Mouse (Mus musculus) CH12.LX (cell line): ENCODE measurements around the gene Ppox. TPM values are rescaled to one million over a fixed set of nuclear protein-coding genes. Genes with fewer than 3 reads are reported as not detected.

ENCODE experiments used
- DNase-seq: peaks from one replicate; pipeline ENCODE4 v3.0.0-alpha.2; 2013; ENCODE audit errors: extremely low read depth
- H3K27ac ChIP-seq: 2 replicates; pipeline ENCODE4 v1.5.1; 2012; ENCODE audit warnings: low read depth, mild to moderate bottlenecking, control low read depth, moderate library complexity; ENCODE audit not compliant: insufficient read depth
- H3K27me3 ChIP-seq: replicated peaks from 2 replicates; pipeline ENCODE3; 2012; ENCODE audit warnings: inconsistent platforms
- H3K36me3 ChIP-seq, 2 experiments: replicated peaks in 1 of 2; 2 replicates each; pipeline versions ENCODE3 to v1.6.1; 2012; ENCODE audit warnings: inconsistent platforms in 1 of 2, low read length in 1 of 2, mild to moderate bottlenecking in 1 of 2, mixed read lengths in 1 of 2, moderate library complexity in 1 of 2; ENCODE audit not compliant: control insufficient read depth in 1 of 2, insufficient read depth in 1 of 2
- H3K4me1 ChIP-seq, 2 experiments: 2 replicates each; pipeline ENCODE4 v1.6.1; 2012; ENCODE audit warnings: inconsistent platforms in 1 of 2, moderate library complexity in 1 of 2; ENCODE audit not compliant: insufficient read depth in 2 of 2, control insufficient read depth in 1 of 2
- H3K4me2 ChIP-seq: 2 replicates; pipeline ENCODE4 v1.6.1; 2012; ENCODE audit warnings: low read depth, mild to moderate bottlenecking, control low read depth; ENCODE audit not compliant: poor library complexity, insufficient read depth, severe bottlenecking
- H3K4me3 ChIP-seq, 3 experiments: fragments of 150-350 bp in 1 of 3; sonication (generic) in 1 of 3; replicated peaks in 1 of 3; 2 replicates each; pipeline versions ENCODE3 to v1.5.1; 2011 to 2012; ENCODE audit warnings: low read depth in 2 of 3, low read length in 2 of 3, mild to moderate bottlenecking in 2 of 3, moderate library complexity in 2 of 3, control low read depth in 1 of 3, improper control_type of control experiment in 1 of 3, inconsistent platforms in 1 of 3, mixed read lengths in 1 of 3; ENCODE audit not compliant: poor library complexity in 1 of 3
- H3K79me2 ChIP-seq: replicated peaks from 2 replicates; pipeline ENCODE4 v1.6.1; 2012; ENCODE audit warnings: mild to moderate bottlenecking, moderate library complexity; ENCODE audit not compliant: control insufficient read depth, poor library complexity, insufficient read depth, severe bottlenecking; ENCODE audit errors: extremely low read depth
- H3K9ac ChIP-seq: 2 replicates; pipeline ENCODE4 v1.6.1; 2012; ENCODE audit warnings: low read depth, mild to moderate bottlenecking, control low read depth, moderate library complexity; ENCODE audit not compliant: insufficient read depth
- H3K9me3 ChIP-seq: replicated peaks from 2 replicates; pipeline ENCODE3; 2012; ENCODE audit warnings: low read length, inconsistent platforms, mixed read lengths
- BHLHE40 ChIP-seq: IDR thresholded peaks from 2 replicates; pipeline ENCODE4 v1.6.1; 2011; ENCODE audit warnings: mild to moderate bottlenecking, low read depth, low read length, improper control_type of control experiment
- CHD1 ChIP-seq: IDR thresholded peaks from 2 replicates; pipeline ENCODE4 v1.6.1; 2012; ENCODE audit warnings: low read depth, low read length, improper control_type of control experiment, inconsistent platforms
- CHD2 ChIP-seq: IDR thresholded peaks from 2 replicates; pipeline ENCODE4 v1.6.1; 2011; ENCODE audit warnings: low read length, improper control_type of control experiment
- CTCF ChIP-seq, 2 experiments: IDR thresholded peaks in 1 of 2; conservative IDR thresholded peaks in 1 of 2; 2 replicates each; pipeline ENCODE4 v1.5.1; 2011 to 2012; ENCODE audit warnings: low read depth in 2 of 2, low read length in 2 of 2, improper control_type of control experiment in 1 of 2, inconsistent platforms in 1 of 2, mild to moderate bottlenecking in 1 of 2, moderate library complexity in 1 of 2
- E2F4 ChIP-seq: IDR thresholded peaks from 2 replicates; pipeline ENCODE4 v1.6.1; 2011; ENCODE audit warnings: low read depth, low read length, improper control_type of control experiment; ENCODE audit not compliant: insufficient replicate concordance
- ELF1 ChIP-seq: IDR thresholded peaks from 2 replicates; pipeline ENCODE4 v1.6.1; 2014; ENCODE audit warnings: low read depth, mild to moderate bottlenecking, inconsistent platforms, low read length, improper control_type of control experiment
- EP300 ChIP-seq: IDR thresholded peaks from 2 replicates; pipeline ENCODE4 v1.6.1; 2011; ENCODE audit warnings: low read length, improper control_type of control experiment
- ETS1 ChIP-seq: conservative IDR thresholded peaks from 2 replicates; pipeline ENCODE4 v1.6.1; 2012; ENCODE audit warnings: low read depth, mild to moderate bottlenecking, inconsistent platforms, low read length, improper control_type of control experiment, moderate library complexity
- IRF4 ChIP-seq: IDR thresholded peaks from 2 replicates; pipeline ENCODE4 v1.6.1; 2014; ENCODE audit warnings: low read depth, mild to moderate bottlenecking, inconsistent platforms, low read length, improper control_type of control experiment
- JUN ChIP-seq: IDR thresholded peaks from 2 replicates; pipeline ENCODE4 v1.6.1; 2011; ENCODE audit warnings: low read depth, mild to moderate bottlenecking, low read length, improper control_type of control experiment, moderate library complexity; ENCODE audit not compliant: insufficient read depth
- JUND ChIP-seq: conservative IDR thresholded peaks from 2 replicates; pipeline ENCODE4 v1.6.1; 2011; ENCODE audit warnings: low read depth, low read length, improper control_type of control experiment
- KAT2A ChIP-seq: IDR thresholded peaks from 2 replicates; pipeline ENCODE4 v1.6.1; 2012; ENCODE audit warnings: low read length, improper control_type of control experiment, inconsistent platforms; ENCODE audit not compliant: insufficient replicate concordance
- MAFK ChIP-seq: IDR thresholded peaks from 2 replicates; pipeline ENCODE4 v1.6.1; 2011; ENCODE audit warnings: low read length, improper control_type of control experiment; ENCODE audit not compliant: insufficient replicate concordance
- MAZ ChIP-seq: IDR thresholded peaks from 2 replicates; pipeline ENCODE4 v1.6.1; 2012; ENCODE audit warnings: low read depth, mild to moderate bottlenecking, inconsistent platforms, low read length, improper control_type of control experiment, moderate library complexity
- MEF2A ChIP-seq: IDR thresholded peaks from 2 replicates; pipeline ENCODE4 v1.6.1; 2014; ENCODE audit warnings: low read depth, mild to moderate bottlenecking, inconsistent platforms, low read length, improper control_type of control experiment, borderline replicate concordance
- MXI1 ChIP-seq: IDR thresholded peaks from 2 replicates; pipeline ENCODE4 v1.6.1; 2011; ENCODE audit warnings: mild to moderate bottlenecking, low read depth, low read length, improper control_type of control experiment
- MYC ChIP-seq: IDR thresholded peaks from 2 replicates; pipeline ENCODE4 v1.6.1; 2011; ENCODE audit warnings: low read depth, mild to moderate bottlenecking, improper control_type of control experiment, low read length
- NELFE ChIP-seq: IDR thresholded peaks from 2 replicates; pipeline ENCODE4 v1.6.1; 2011; ENCODE audit warnings: low read depth, low read length, improper control_type of control experiment
- NRF1 ChIP-seq: IDR thresholded peaks from 2 replicates; pipeline ENCODE4 v1.6.1; 2014; ENCODE audit warnings: low read depth, mild to moderate bottlenecking, inconsistent platforms, low read length, improper control_type of control experiment, moderate library complexity
- POLR2A ChIP-seq: IDR thresholded peaks from 2 replicates; pipeline ENCODE4 v1.6.1; 2011; ENCODE audit warnings: low read depth, mild to moderate bottlenecking, improper control_type of control experiment, low read length
- POLR2AphosphoS2 ChIP-seq: IDR thresholded peaks from 2 replicates; pipeline ENCODE4 v1.6.1; 2011; ENCODE audit warnings: low read depth, low read length, improper control_type of control experiment
- RAD21 ChIP-seq: IDR thresholded peaks from 2 replicates; pipeline ENCODE4 v1.6.1; 2011; ENCODE audit warnings: low read depth, mild to moderate bottlenecking, low read length, improper control_type of control experiment, moderate library complexity
- RCOR1 ChIP-seq: conservative IDR thresholded peaks from 2 replicates; pipeline ENCODE4 v1.6.1; 2012; ENCODE audit warnings: low read depth, mild to moderate bottlenecking, inconsistent platforms, low read length, improper control_type of control experiment
- SMC3 ChIP-seq: IDR thresholded peaks from 2 replicates; pipeline ENCODE4 v1.6.1; 2011; ENCODE audit warnings: low read depth, low read length, improper control_type of control experiment
- TBP ChIP-seq: conservative IDR thresholded peaks from 2 replicates; pipeline ENCODE4 v1.6.1; 2011; ENCODE audit warnings: low read depth, low read length, improper control_type of control experiment
- TCF12 ChIP-seq: IDR thresholded peaks from 2 replicates; pipeline ENCODE4 v1.6.1; 2014; ENCODE audit warnings: low read depth, mild to moderate bottlenecking, inconsistent platforms, low read length, improper control_type of control experiment
- UBTF ChIP-seq: IDR thresholded peaks from 2 replicates; pipeline ENCODE4 v1.6.1; 2012; ENCODE audit warnings: low read depth, mild to moderate bottlenecking, inconsistent platforms, low read length, improper control_type of control experiment, moderate library complexity
- USF1 ChIP-seq: IDR thresholded peaks from 2 replicates; pipeline ENCODE4 v1.6.1; 2014; ENCODE audit warnings: low read depth, mild to moderate bottlenecking, inconsistent platforms, low read length, improper control_type of control experiment
- ZC3H11A ChIP-seq: IDR thresholded peaks from 2 replicates; pipeline ENCODE4 v1.6.1; 2012; ENCODE audit warnings: low read depth, mild to moderate bottlenecking, inconsistent platforms, low read length, improper control_type of control experiment
- ZKSCAN1 ChIP-seq: IDR thresholded peaks from 2 replicates; pipeline ENCODE4 v1.6.1; 2012; ENCODE audit warnings: low read depth, inconsistent platforms, low read length, improper control_type of control experiment, borderline replicate concordance
- ZMIZ1 ChIP-seq: IDR thresholded peaks from 2 replicates; pipeline ENCODE4 v1.6.1; 2012; ENCODE audit warnings: low read depth, mild to moderate bottlenecking, inconsistent platforms, low read length, improper control_type of control experiment
- ZNF384 ChIP-seq: IDR thresholded peaks from 2 replicates; pipeline ENCODE4 v1.6.1; 2012; ENCODE audit warnings: low read depth, low read length, improper control_type of control experiment, inconsistent platforms
- dilution Hi-C: fragments of 300-500 bp; cut with MboI; formaldehyde crosslinking; loops from 2 replicates; pipeline ENCODE4 v1.14.3; 2020; ENCODE audit warnings: low sequenced_read_pairs; ENCODE audit not compliant: extremely low pct_unique_long_range_greater_than_20kb, extremely low pct_ligation_motif_present
- in situ Hi-C: fragments of 300-500 bp; cut with MboI; formaldehyde crosslinking; loops from 3 replicates; pipeline ENCODE4 v1.14.3; 2019; ENCODE audit warnings: low sequenced_read_pairs, low pct_ligation_motif_present, low pct_unique_long_range_greater_than_20kb, mixed read lengths
- polyA plus RNA-seq: library from polyadenylated mRNA; unstranded; fragments of >175 nt; gene quantifications from 2 replicates; pipeline ENCODE4 v1.2.1, GENCODE M21; 2012; ENCODE audit warnings: low read depth; ENCODE audit not compliant: insufficient read length
- total RNA-seq, 2 experiments: library from RNA; depleted of rRNA; stranded (reverse); fragments of 300-350 nt in 1 of 2; fragments of >200 nt in 1 of 2; gene quantifications; 2 replicates each; pipeline ENCODE4 v1.2.3; 2012 to 2014

Gene Ppox
- total and polyA plus RNA-seq, 3 experiments, result 10.5 to 15.1 (median 13.6) TPM

DNA sequence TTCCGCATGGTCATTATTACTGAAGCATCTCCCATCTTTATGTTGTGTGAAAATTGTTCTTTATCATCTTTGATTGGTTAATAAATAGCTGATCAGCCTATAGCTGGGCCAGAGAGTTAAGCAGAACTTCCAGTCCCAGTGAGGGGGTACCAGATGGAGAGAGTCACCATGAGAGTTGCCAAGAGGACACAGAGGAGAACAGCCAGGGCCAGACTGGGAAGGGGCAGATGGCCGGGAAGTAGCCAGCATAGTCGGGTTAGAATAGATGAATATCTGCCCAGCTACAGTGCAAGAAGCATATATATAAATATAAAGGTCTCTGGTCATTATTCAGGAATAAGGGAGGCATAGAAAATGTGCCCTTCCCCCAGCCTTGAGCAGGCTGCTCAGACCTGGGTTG is 17.2 kb upstream of the Ppox start:
- Histone ChIP-seq H3K27ac (no peak overlapping the region), H3K9ac (no peak overlapping the region), H3K9me3 (no peaks in the 10 kb centered on the region), H3K27me3 (no peaks in the 10 kb centered on the region), H3K4me3 (no peak overlapping the region), H3K79me2 (peaks cover 3% of the 10 kb centered on the region; the same call in 1 of the 2 replicates), H3K4me1 (peaks cover 0 to 9% of the 10 kb centered on the region in 2 experiments; a peak in 2 of 4 replicates), H3K36me3 (no peaks in the 10 kb centered on the region), H3K4me2 (no peak overlapping the region)
- DNase-seq, result no peak
- dilution Hi-C loops, result no loop called here
- in situ Hi-C loops, result no loop called here
- TF ChIP-seq ZNF384, result no peak
- TF ChIP-seq UBTF, result no peak
- no peak for TF ChIP-seq MEF2A
- no peak for TF ChIP-seq JUN
- TF ChIP-seq MXI1, result no peak

DNA sequence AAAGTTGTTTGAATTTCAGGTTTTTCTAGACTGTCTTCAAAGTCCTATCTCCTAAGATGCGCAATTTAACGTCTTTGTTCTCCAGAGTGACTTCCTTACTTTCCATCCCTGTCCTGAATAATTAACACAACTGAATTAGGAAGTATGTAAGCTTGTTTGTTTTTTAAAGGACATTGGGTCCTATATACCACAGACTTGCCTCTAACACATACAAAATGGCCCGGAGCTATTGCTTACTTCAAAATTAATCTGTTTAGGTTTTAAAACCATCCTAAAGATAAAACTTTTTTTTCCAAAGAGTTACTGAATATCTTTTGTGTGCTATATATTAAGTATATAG is 14.0 kb upstream of the Ppox start:
- H3K79me2 ChIP-seq, result peaks cover 16% of the 10 kb centered on the region
- no peaks in the 10 kb centered on the region for H3K27me3 ChIP-seq
- H3K9ac ChIP-seq, result peak overlapping the region; percentile 96
- TF ChIP-seq CTCF (conservative IDR thresholded peaks at IDR 0.05 in 1 of 2, IDR thresholded peaks at IDR 0.05 in 1 of 2; ENCODE audit: low read depth in 2 of 2, low read length in 2 of 2) (no peak), JUN (no peak), TCF12 (no peak), ELF1 (no peak), CHD2 (no peak), UBTF (no peak), MXI1 (peak; percentile 22; the same call in 1 of the 2 replicates), TBP (peak; percentile 81), E2F4 (no peak), NRF1 (no peak), EP300 (no peak), POLR2A (no peak), MAFK (no peak), JUND (no peak), IRF4 (no peak), RCOR1 (no peak), POLR2AphosphoS2 (no peak), MYC (no peak; the same call in 1 of the 2 replicates), ZKSCAN1 (no peak), KAT2A (no peak), CHD1 (peak; percentile 81; the same call in 1 of the 2 replicates), USF1 (no peak), ZC3H11A (no peak), SMC3 (no peak), MAZ (no peak), RAD21 (no peak), NELFE (0 out of 2 replicates have a peak, but pooled peaks have one; percentile 6), ETS1 (no peak), ZNF384 (no peak), BHLHE40 (no peak), MEF2A (no peak), ZMIZ1 (no peak)
- TF ChIP-seq, all 38 proteins: peak for 4
- Histone ChIP-seq H3K27ac (no peak overlapping the region), H3K4me2 (peak overlapping the region; percentile 69; the same call in 1 of the 2 replicates), H3K4me1 (peaks cover 0 to 17% of the 10 kb centered on the region in 2 experiments; a peak in 3 of 4 replicates), H3K9me3 (no peaks in the 10 kb centered on the region), H3K4me3 (peak overlapping the region; percentile 76 to 78 (median 77)), H3K36me3 (peaks cover 3 to 11% of the 10 kb centered on the region in 2 experiments)
- dilution Hi-C loops, result no loop called here
- DNase-seq, result peak; percentile 24
- in situ Hi-C loops, result no loop called here
